Mouse (Mus musculus): ENCODE measurements around the gene Sap18.
"Not testable (repeated sequence)": the region's sequence is repeated elsewhere in the genome, so short reads cannot be mapped to it uniquely, and the experiment has no call there.

Gene Sap18

GRCm38 (mm10) chr14:57827284-57827683 is 29.3 kb downstream of the Sap18 start:
- DNase-seq, result no peak

- no peak for DNase-seq
These were observed 35.5 kb downstream of the Sap18 start for GRCm38 (mm10) chr14:57833526-57833925.

GRCm38 (mm10) chr14:57835157-57835556 is 37.2 kb downstream of the Sap18 start:
- DNase-seq, result no peak

- no peak for DNase-seq
These were observed 46.6 kb downstream of the Sap18 start for GRCm38 (mm10) chr14:57844535-57844934.

GRCm38 (mm10) chr14:57848061-57848460 is 50.1 kb downstream of the Sap18 start:
- not testable (repeated sequence) for DNase-seq

- DNase-seq, result no peak
These were observed 50.7 kb downstream of the Sap18 start for GRCm38 (mm10) chr14:57848646-57849045.

- no peak for DNase-seq
These were observed 52.4 kb downstream of the Sap18 start for GRCm38 (mm10) chr14:57850330-57850729.

- no peak for DNase-seq
These were observed 55.0 kb downstream of the Sap18 start for GRCm38 (mm10) chr14:57852961-57853360.

GRCm38 (mm10) chr14:57856037-57856436 is 58.1 kb downstream of the Sap18 start:
- not testable (repeated sequence) for DNase-seq
